Mouse (Mus musculus) hindbrain, embryonic 13.5 days (tissue): ENCODE data around the gene 1110008P14Rik. TPM values are rescaled to one million over a fixed set of nuclear protein-coding genes. Genes with fewer than 3 reads are reported as not detected.
A peak's percentile ranks its signal among the peaks of the same experiment; 100 is the strongest.

Source experiments
- ATAC-seq: fragments of 200-750 bp; cut with Nextera tagmentation; 2 replicates; pipeline ENCODE4 v1.8.0; 2017; ENCODE audit warnings: moderate TSS enrichment; ENCODE audit not compliant: low FRiP score
- H3K27ac ChIP-seq: fragments of 300-500 bp; sonication (generic); 2 replicates; pipeline ENCODE4 v1.5.1; 2015; ENCODE audit warnings: inconsistent platforms, mild to moderate bottlenecking, moderate library complexity
- H3K27me3 ChIP-seq: fragments of 300-500 bp; sonication (generic); 2 replicates; pipeline ENCODE4 v1.6.1; 2015; ENCODE audit warnings: mild to moderate bottlenecking, inconsistent platforms
- H3K36me3 ChIP-seq: fragments of 300-500 bp; sonication (generic); 2 replicates; pipeline ENCODE4 v1.6.1; 2015; ENCODE audit warnings: mild to moderate bottlenecking, inconsistent platforms
- H3K4me1 ChIP-seq: fragments of 300-500 bp; sonication (generic); replicated peaks from 2 replicates; pipeline ENCODE4 v1.6.1; 2015; ENCODE audit warnings: inconsistent platforms
- H3K4me2 ChIP-seq: fragments of 300-500 bp; sonication (generic); 2 replicates; pipeline ENCODE4 v1.6.1; 2015; ENCODE audit warnings: inconsistent platforms, mild to moderate bottlenecking, moderate library complexity
- H3K4me3 ChIP-seq: fragments of 300-500 bp; sonication (generic); 2 replicates; pipeline ENCODE4 v1.5.1; 2015; ENCODE audit warnings: mild to moderate bottlenecking, inconsistent platforms
- H3K9ac ChIP-seq: fragments of 300-500 bp; sonication (generic); 2 replicates; pipeline ENCODE4 v1.6.1; 2015; ENCODE audit warnings: mild to moderate bottlenecking, inconsistent platforms
- H3K9me3 ChIP-seq: fragments of 300-500 bp; sonication (generic); 2 replicates; pipeline ENCODE4 v1.6.1; 2016; ENCODE audit warnings: inconsistent platforms
- WGBS: fragments of 180-500 bp; shearing (Covaris S2); methylation state at CpG from one replicate; pipeline ENCODE4 v1.1.7; 2015; 5-methylcytosine and 5-hydroxymethylcytosine counted together
- polyA plus RNA-seq: library from polyadenylated mRNA; unstranded; fragments of >200 nt; fragmentation: Nextera tagmentation; extraction: Ambion mirVana; gene quantifications from 2 replicates; pipeline ENCODE4 v1.2.1, GENCODE M21; 2015

The 1110008P14Rik gene
- 103 and 108 TPM in 2 replicates for polyA plus RNA-seq

- Histone ChIP-seq H3K4me2 (peak within 1 kb of the TSS; percentile 89), H3K9ac (peak within 1 kb of the TSS; percentile 78), H3K27me3 (peaks cover 30% of the 10 kb centered on the region), H3K36me3 (peaks cover 34% of the 10 kb centered on the region), H3K27ac (peak within 1 kb of the TSS; percentile 70), H3K4me1 (peaks cover 23% of the 10 kb centered on the region), H3K9me3 (no peaks in the 10 kb centered on the region), H3K4me3 (peak within 1 kb of the TSS; percentile 66)
- under 1% methylated on average over 47 of the region's 47 CpGs for WGBS
- peak; percentile 87 for ATAC-seq
These were observed at the start of gene 1110008P14Rik for GRCm38 (mm10) chr2:32381775-32382223. Gene 1110008P14Rik (minus strand): TSS chr2:32381938.

DNA sequence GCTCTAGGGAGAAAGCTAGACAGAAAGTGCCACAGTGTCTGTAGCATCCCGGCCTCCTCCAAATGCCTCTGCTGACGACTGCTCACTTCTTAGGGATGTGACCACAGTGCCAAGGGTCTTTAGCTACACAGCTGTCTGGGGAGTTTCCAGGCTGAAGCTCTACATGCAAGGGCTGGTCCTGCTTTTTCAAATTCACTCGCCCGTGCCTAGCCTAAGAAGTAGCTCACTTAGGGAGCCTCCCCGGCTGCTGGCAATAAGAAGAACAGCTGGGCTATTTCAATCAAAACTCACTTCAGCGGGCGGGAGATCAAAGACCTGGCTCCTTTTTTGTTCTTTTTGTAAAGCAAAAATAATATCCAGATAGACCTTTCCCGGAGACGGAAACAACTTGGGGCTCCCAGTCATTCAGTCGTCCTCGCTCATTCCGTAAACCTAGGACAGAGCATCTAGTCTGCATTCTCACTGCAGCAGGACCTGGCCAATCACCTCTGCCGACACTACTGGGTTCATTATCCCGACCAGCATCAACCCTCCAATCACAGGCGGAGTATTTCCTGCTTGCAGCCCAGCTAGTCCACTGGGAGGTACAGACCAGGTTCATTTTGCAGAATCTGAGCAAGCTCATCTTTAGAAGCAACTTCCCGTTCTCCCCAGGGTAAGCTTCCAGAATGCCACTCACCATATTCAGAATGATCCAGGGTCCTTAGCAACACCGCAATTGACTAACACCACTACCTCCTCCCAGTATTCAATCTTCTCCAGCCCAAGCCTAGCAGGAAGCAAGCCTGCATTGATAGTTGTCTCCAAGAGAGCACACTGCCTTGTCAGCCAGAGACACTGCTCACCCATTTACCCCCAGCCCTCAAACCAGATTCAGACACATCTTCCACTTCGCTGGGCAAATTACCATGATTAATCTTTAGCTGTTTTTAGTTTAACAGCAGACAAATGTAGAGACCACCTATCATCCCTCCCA is 49.3 kb upstream of the 1110008P14Rik start:
- peak overlapping the region; percentile 57 for H3K4me3 ChIP-seq

GRCm38 (mm10) chr2:32429215-32429891 is 47.6 kb upstream of the 1110008P14Rik start:
- 79% methylated on average over 4 of the region's 4 CpGs for WGBS
- no peak for ATAC-seq
- peak overlapping the region; percentile 57 for H3K4me3 ChIP-seq
- H3K27ac ChIP-seq: peak overlapping the region; percentile 79
- peak overlapping the region; percentile 90 for H3K4me2 ChIP-seq
- peak overlapping the region; percentile 86 for H3K9ac ChIP-seq
- H3K36me3 ChIP-seq: no peaks in the 10 kb centered on the region
- no peaks in the 10 kb centered on the region for H3K27me3 ChIP-seq
- peaks cover 49% of the 10 kb centered on the region for H3K4me1 ChIP-seq
- H3K9me3 ChIP-seq: no peaks in the 10 kb centered on the region

More for the DNA sequence above, 49.3 kb upstream of the 1110008P14Rik start:
- Histone ChIP-seq H3K4me1 (peaks cover 42% of the 10 kb centered on the region), H3K27me3 (no peaks in the 10 kb centered on the region), H3K27ac (peak overlapping the region; percentile 94), H3K9ac (peak overlapping the region; percentile 86), H3K9me3 (no peaks in the 10 kb centered on the region), H3K4me2 (peak overlapping the region; percentile 90), H3K36me3 (no peaks in the 10 kb centered on the region)
- peak; percentile 96 for ATAC-seq
- 7% methylated on average over 18 of the region's 18 CpGs for whole genome bisulfite sequencing

DNA sequence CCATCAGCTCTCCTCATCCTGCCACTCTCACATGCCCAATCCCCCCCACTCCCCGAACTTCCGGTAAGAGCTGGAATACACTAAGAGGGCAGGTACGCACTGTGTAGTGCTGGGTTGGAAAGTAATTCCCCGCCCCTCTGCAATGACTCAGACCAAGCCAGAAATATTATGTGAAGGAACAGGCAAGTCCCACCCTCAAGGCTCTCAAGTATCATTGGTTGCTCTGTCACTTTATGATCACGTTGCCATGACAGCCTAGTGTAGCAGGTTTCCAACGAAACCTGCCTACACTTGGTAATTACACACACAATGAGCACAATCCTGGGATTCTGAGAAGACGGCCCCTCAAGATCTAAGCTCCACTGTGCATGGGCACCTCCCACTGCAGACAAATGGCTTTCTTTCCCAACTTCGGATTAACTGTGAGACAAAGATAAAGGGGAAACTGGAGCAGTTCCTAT is 46.6 kb upstream of the 1110008P14Rik start:
- H3K9me3 ChIP-seq: no peaks in the 10 kb centered on the region
- H3K9ac ChIP-seq: peak overlapping the region; percentile 86
- H3K27ac ChIP-seq: peak overlapping the region; percentile 79
- H3K4me3 ChIP-seq: peak overlapping the region; percentile 57
- peak; percentile 43 for ATAC-seq
- no peaks in the 10 kb centered on the region for H3K27me3 ChIP-seq
- H3K4me1 ChIP-seq: peaks cover 60% of the 10 kb centered on the region
- H3K4me2 ChIP-seq: peak overlapping the region; percentile 90
- no peaks in the 10 kb centered on the region for H3K36me3 ChIP-seq
- 54% methylated on average over 8 of the region's 8 CpGs for WGBS

GRCm38 (mm10) chr2:32427720-32428119 is 46.0 kb upstream of the 1110008P14Rik start:
- peak overlapping the region; percentile 57 for H3K4me3 ChIP-seq
- WGBS: 82% methylated on average over 5 of the region's 5 CpGs

GRCm38 (mm10) chr2:32426141-32426540 is 44.4 kb upstream of the 1110008P14Rik start:
- ATAC-seq: no peak
- Histone ChIP-seq H3K9me3 (no peaks in the 10 kb centered on the region), H3K4me2 (no peak overlapping the region), H3K27ac (no peak overlapping the region), H3K4me3 (no peak overlapping the region), H3K4me1 (peaks cover 69% of the 10 kb centered on the region), H3K36me3 (peaks cover 5% of the 10 kb centered on the region), H3K9ac (no peak overlapping the region), H3K27me3 (no peaks in the 10 kb centered on the region)
- WGBS: 97% methylated on average over 1 of the region's 1 CpGs

More at GRCm38 (mm10) chr2:32427720-32428119, 46.0 kb upstream of the 1110008P14Rik start:
- Histone ChIP-seq H3K9ac (no peak overlapping the region), H3K27ac (peak overlapping the region; percentile 79), H3K9me3 (no peaks in the 10 kb centered on the region), H3K36me3 (no peaks in the 10 kb centered on the region), H3K4me2 (peak overlapping the region; percentile 90), H3K27me3 (no peaks in the 10 kb centered on the region), H3K4me1 (peaks cover 66% of the 10 kb centered on the region)
- ATAC-seq: no peak

- Histone ChIP-seq H3K4me1 (peaks cover 67% of the 10 kb centered on the region), H3K27me3 (no peaks in the 10 kb centered on the region), H3K27ac (no peak overlapping the region), H3K36me3 (peaks cover 11% of the 10 kb centered on the region), H3K4me3 (no peak overlapping the region), H3K4me2 (no peak overlapping the region), H3K9me3 (no peaks in the 10 kb centered on the region), H3K9ac (no peak overlapping the region)
- 76% methylated on average over 5 of the region's 5 CpGs for WGBS
- no peak for ATAC-seq
These were observed 43.8 kb upstream of the 1110008P14Rik start for GRCm38 (mm10) chr2:32425568-32425967.

GRCm38 (mm10) chr2:32424796-32425195 is 43.1 kb upstream of the 1110008P14Rik start:
- Histone ChIP-seq H3K27ac (peak overlapping the region; percentile 79), H3K4me1 (peaks cover 60% of the 10 kb centered on the region), H3K4me2 (peak overlapping the region; percentile 63; the same call in 1 of the 2 replicates), H3K27me3 (no peaks in the 10 kb centered on the region), H3K4me3 (no peak overlapping the region), H3K36me3 (peaks cover 19% of the 10 kb centered on the region), H3K9me3 (no peaks in the 10 kb centered on the region), H3K9ac (no peak overlapping the region)
- ATAC-seq: no peak
- WGBS: 69% methylated on average over 3 of the region's 3 CpGs

DNA sequence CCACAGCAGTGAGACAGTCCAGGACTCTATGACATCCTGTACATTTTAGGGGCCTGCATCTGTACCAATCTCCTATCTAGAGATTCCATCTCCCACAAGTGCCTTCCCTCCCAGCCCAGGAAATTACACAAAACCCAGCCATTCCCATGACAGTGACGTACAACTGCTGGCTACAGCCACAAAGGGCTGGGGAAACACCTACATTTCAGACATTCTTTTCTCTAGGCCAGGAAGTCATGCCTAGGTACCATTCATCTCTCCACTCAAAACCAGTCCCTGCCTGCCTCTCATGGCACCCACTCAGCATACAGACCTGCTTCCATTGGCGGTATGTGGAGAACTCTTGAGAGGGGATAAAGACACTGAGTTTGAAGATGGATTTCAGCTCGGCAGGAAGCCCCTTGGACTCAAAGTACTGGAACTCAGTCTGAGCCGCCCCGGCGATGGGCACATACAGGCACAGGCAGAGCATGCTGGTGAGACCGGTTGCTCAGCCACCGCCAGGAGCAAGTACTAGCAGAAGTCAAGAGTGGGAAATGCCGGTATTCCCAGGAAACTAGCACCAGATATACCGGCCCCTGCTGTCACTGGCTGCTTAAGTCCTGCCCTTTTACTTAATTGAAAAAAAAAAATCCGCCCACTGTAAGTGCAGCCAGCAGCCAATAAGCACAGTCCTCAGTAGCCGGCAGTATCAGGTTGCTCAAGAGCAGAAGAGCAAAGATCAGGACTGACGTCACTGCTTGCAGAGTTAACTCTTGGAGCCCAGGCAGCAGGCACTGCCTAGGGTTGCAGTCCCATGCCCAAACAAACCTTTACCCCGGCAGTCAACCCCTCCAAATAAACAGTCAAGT is 42.0 kb upstream of the 1110008P14Rik start:
- peak overlapping the region; percentile 72 for H3K9ac ChIP-seq
- H3K4me2 ChIP-seq: peak overlapping the region; percentile 63
- no peaks in the 10 kb centered on the region for H3K9me3 ChIP-seq
- peak overlapping the region; percentile 45 for H3K4me3 ChIP-seq
- ATAC-seq: peak; percentile 84
- whole genome bisulfite sequencing: 3% methylated on average over 14 of the region's 14 CpGs
- no peaks in the 10 kb centered on the region for H3K27me3 ChIP-seq
- peaks cover 49% of the 10 kb centered on the region for H3K4me1 ChIP-seq
- H3K36me3 ChIP-seq: peaks cover 30% of the 10 kb centered on the region
- peak overlapping the region; percentile 88 for H3K27ac ChIP-seq

- H3K4me1 ChIP-seq: peaks cover 34% of the 10 kb centered on the region
- H3K9me3 ChIP-seq: no peaks in the 10 kb centered on the region
- H3K4me3 ChIP-seq: no peak overlapping the region
- no peak overlapping the region for H3K9ac ChIP-seq
- H3K4me2 ChIP-seq: no peak overlapping the region
- WGBS: 97% methylated on average over 6 of the region's 6 CpGs
- peaks cover 48% of the 10 kb centered on the region for H3K36me3 ChIP-seq
- ATAC-seq: no peak
- no peak overlapping the region for H3K27ac ChIP-seq
- no peaks in the 10 kb centered on the region for H3K27me3 ChIP-seq
These were observed 40.1 kb upstream of the 1110008P14Rik start for GRCm38 (mm10) chr2:32421851-32422251.

DNA sequence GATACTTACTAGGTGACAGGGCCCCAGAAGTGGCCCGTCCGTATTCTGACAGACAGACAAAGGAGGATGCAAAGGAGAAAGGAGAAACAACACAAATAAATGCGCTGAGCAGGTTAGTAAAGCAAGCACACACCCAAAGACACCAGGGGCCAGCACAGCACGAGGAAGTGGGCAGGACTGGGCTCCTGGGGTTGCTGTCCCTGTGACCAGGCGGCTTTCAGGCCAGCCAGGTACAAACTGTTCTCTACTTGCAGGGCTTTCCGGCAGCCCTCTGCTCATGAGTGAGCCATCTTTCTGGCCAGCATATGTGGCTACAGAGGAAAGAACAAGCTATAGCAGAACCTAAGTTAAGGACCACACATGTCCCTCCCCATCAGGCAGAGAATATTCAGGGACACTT is 38.9 kb upstream of the 1110008P14Rik start:
- Histone ChIP-seq H3K9ac (no peak overlapping the region), H3K36me3 (peaks cover 60% of the 10 kb centered on the region), H3K4me2 (no peak overlapping the region), H3K9me3 (no peaks in the 10 kb centered on the region), H3K27ac (no peak overlapping the region), H3K4me3 (no peak overlapping the region), H3K4me1 (peaks cover 34% of the 10 kb centered on the region), H3K27me3 (no peaks in the 10 kb centered on the region)
- ATAC-seq: no peak
- WGBS: 86% methylated on average over 6 of the region's 6 CpGs
